Mouse (Mus musculus) thymus, postnatal 10 days (tissue): ENCODE results near the gene Slc35b2.
A peak's percentile ranks its signal among the peaks of the same experiment; 100 is the strongest.

Experiments
- DNase-seq, 2 experiments: peaks; one replicate each; pipeline ENCODE4 v3.0.0; 2021; ENCODE audit warnings: low spot score in 2 of 2

Slc35b2 gene

GRCm38 (mm10) chr17:45564531-45565084 is 934 bp downstream of the Slc35b2 start:
- DNase-seq: no peak

- DNase-seq: no peak
Measured at GRCm38 (mm10) chr17:45565103-45565502, 1.4 kb downstream of the Slc35b2 start.

GRCm38 (mm10) chr17:45566031-45566359 is 2.3 kb downstream of the Slc35b2 start:
- no peak for DNase-seq

- DNase-seq: no peak
Measured at GRCm38 (mm10) chr17:45566360-45567161, 2.9 kb downstream of the Slc35b2 start.

- no peak for DNase-seq
Measured at GRCm38 (mm10) chr17:45567162-45567601, 3.5 kb downstream of the Slc35b2 start.

GRCm38 (mm10) chr17:45568990-45569389 is 5.3 kb downstream of the Slc35b2 start:
- DNase-seq: no peak

- DNase-seq: no peak
Measured at GRCm38 (mm10) chr17:45569999-45570398, 6.3 kb downstream of the Slc35b2 start.

GRCm38 (mm10) chr17:45572103-45573086 is 8.7 kb downstream of the Slc35b2 start:
- peak; percentile 68 to 71 for DNase-seq

- peak; percentile 100 for DNase-seq
Measured at GRCm38 (mm10) chr17:45573087-45573779, 9.6 kb downstream of the Slc35b2 start, which contains the start of gene Hsp90ab1. Hsp90ab1 (minus strand) TSS chr17:45573271.

- DNase-seq: peak; percentile 98
Measured at GRCm38 (mm10) chr17:45573780-45574123, 10.1 kb downstream of the Slc35b2 start.

GRCm38 (mm10) chr17:45574129-45574761 is 10.6 kb downstream of the Slc35b2 start:
- DNase-seq: peak; percentile 62 to 76

GRCm38 (mm10) chr17:45575123-45575897 is 11.6 kb downstream of the Slc35b2 start:
- DNase-seq: no peak

GRCm38 (mm10) chr17:45578242-45578641 is 14.6 kb downstream of the Slc35b2 start:
- DNase-seq: no peak

GRCm38 (mm10) chr17:45578843-45579242 is 15.2 kb downstream of the Slc35b2 start:
- peak in 1 of 2 experiments; percentile 59 for DNase-seq

- DNase-seq: no peak
Measured at GRCm38 (mm10) chr17:45579554-45579953, 15.9 kb downstream of the Slc35b2 start.

- DNase-seq: no peak
Measured at GRCm38 (mm10) chr17:45580958-45581477, 17.3 kb downstream of the Slc35b2 start.

- DNase-seq: peak; percentile 56 to 72
Measured at GRCm38 (mm10) chr17:45581567-45581983, 17.9 kb downstream of the Slc35b2 start.

- DNase-seq: no peak
Measured at GRCm38 (mm10) chr17:45582188-45582587, 18.5 kb downstream of the Slc35b2 start.

GRCm38 (mm10) chr17:45582715-45583355 is 19.2 kb downstream of the Slc35b2 start:
- no peak for DNase-seq
